Mouse (Mus musculus) stomach, embryonic 14.5 days (tissue): ENCODE results near the gene Hoxc4. TPM values are rescaled to one million over a fixed set of nuclear protein-coding genes. Genes with fewer than 3 reads are reported as not detected.

Source experiments
- ATAC-seq: fragments of 200-750 bp; cut with Nextera tagmentation; 2 replicates; pipeline ENCODE4 v1.8.0; 2017; ENCODE audit warnings: low read depth, moderate TSS enrichment; ENCODE audit not compliant: insufficient number of reproducible peaks, insufficient read depth, low FRiP score
- H3K27ac ChIP-seq: fragments of 300-500 bp; sonication (generic); 2 replicates; pipeline ENCODE4 v1.5.1; 2014; ENCODE audit warnings: mild to moderate bottlenecking, low read length, moderate library complexity, mixed read lengths
- H3K27me3 ChIP-seq: fragments of 300-500 bp; sonication (generic); 2 replicates; pipeline ENCODE4 v1.6.1; 2014; ENCODE audit warnings: low read length, control low read depth, mixed read lengths; ENCODE audit not compliant: control insufficient read depth, insufficient read depth
- H3K36me3 ChIP-seq: fragments of 300-500 bp; sonication (generic); 2 replicates; pipeline ENCODE4 v1.6.1; 2014; ENCODE audit warnings: mild to moderate bottlenecking, control low read depth, low read length, moderate library complexity, mixed read lengths; ENCODE audit not compliant: control insufficient read depth, insufficient read depth
- H3K4me1 ChIP-seq: fragments of 300-500 bp; sonication (generic); 2 replicates; pipeline ENCODE4 v1.6.1; 2014; ENCODE audit warnings: low read length, control low read depth, mixed read lengths; ENCODE audit not compliant: control insufficient read depth, insufficient read depth
- H3K4me2 ChIP-seq: fragments of 300-500 bp; sonication (generic); replicated peaks from 2 replicates; pipeline ENCODE4 v1.6.1; 2014; ENCODE audit warnings: low read depth, low read length, control low read depth
- H3K4me3 ChIP-seq: fragments of 300-500 bp; sonication (generic); 2 replicates; pipeline ENCODE4 v1.5.1; 2014; ENCODE audit warnings: low read depth, low read length, control low read depth
- H3K9ac ChIP-seq: fragments of 300-500 bp; sonication (generic); replicated peaks from 2 replicates; pipeline ENCODE4 v1.6.1; 2014; ENCODE audit warnings: low read depth, mild to moderate bottlenecking, control low read depth, low read length, moderate library complexity, mixed read lengths
- H3K9me3 ChIP-seq: fragments of 300-500 bp; sonication (generic); 2 replicates; pipeline ENCODE4 v1.6.1; 2016; ENCODE audit warnings: low read depth, low read length, control low read depth; ENCODE audit not compliant: control insufficient read depth
- WGBS: fragments of 180-500 bp; shearing (Covaris S2); extraction: QIAGEN DNeasy Blood & Tissue Kit; methylation state at CpG from one replicate; pipeline ENCODE4 v1.1.7; 2014; 5-methylcytosine and 5-hydroxymethylcytosine counted together
- polyA plus RNA-seq: library from polyadenylated mRNA; unstranded; fragments of >200 nt; fragmentation: Nextera tagmentation; extraction: Ambion mirVana; gene quantifications from 2 replicates; pipeline ENCODE4 v1.2.1, GENCODE M21; 2014

Gene Hoxc4
- polyA plus RNA-seq, 1 experiment from 2014 or later, result 23.4 TPM

DNA sequence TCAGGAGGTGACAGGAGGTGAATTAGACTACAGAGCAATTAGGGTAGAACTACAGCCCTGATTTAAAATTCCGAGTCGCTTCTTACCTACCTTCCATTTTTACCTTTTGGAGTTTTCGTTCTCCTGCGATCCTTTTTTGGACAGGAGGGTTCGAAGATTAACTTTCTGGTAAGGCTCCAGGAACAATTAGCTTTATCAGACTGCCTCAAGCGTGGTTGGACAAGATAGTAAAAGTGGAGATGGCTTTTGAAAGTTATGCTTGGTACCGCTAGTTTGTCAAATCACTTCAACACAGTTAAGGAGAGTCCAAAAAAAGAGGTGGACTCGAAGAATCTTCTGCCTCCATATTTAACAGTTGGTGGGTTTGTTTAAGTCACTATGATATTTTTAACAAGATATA, 2.8 kb downstream of the Hoxc4 start:
- Histone ChIP-seq H3K27ac (no peak overlapping the region), H3K4me1 (peaks cover 6% of the 10 kb centered on the region; the same call in 1 of the 2 replicates), H3K4me3 (no peak overlapping the region), H3K27me3 (peaks cover 4% of the 10 kb centered on the region; the same call in 1 of the 2 replicates), H3K36me3 (no peaks in the 10 kb centered on the region), H3K4me2 (peak overlapping the region; percentile 13), H3K9me3 (no peaks in the 10 kb centered on the region), H3K9ac (no peak overlapping the region)
- 16% methylated on average over 8 of the region's 8 CpGs for WGBS
- no peak for ATAC-seq

DNA sequence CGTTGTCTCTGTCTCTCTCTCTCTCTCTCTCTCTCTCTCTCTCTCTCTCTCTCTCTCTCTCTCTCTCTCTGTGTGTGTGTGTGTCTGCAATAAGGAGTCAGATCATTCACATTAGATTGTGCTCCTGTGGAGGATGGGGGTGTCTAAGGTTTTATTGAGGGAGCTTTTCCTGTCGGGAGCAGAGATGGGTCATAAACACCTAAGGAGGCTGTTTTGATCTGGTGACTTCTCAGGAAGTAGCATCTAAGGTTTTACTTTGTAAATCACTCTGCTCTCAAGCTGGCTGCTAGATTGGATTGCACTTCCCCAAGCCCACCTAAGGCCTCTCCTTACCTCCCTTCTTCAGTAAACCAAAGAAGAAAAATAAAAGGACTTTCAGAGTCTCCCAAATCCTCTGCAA, 5.4 kb downstream of the Hoxc4 start:
- Histone ChIP-seq H3K4me2 (no peak overlapping the region), H3K36me3 (no peaks in the 10 kb centered on the region), H3K4me1 (no peaks in the 10 kb centered on the region), H3K27me3 (no peaks in the 10 kb centered on the region; the same call in 1 of the 2 replicates), H3K27ac (no peak overlapping the region), H3K9me3 (no peaks in the 10 kb centered on the region), H3K9ac (no peak overlapping the region), H3K4me3 (no peak overlapping the region)
- no peak for ATAC-seq
- WGBS, result 11% methylated on average over 2 of the region's 2 CpGs

GRCm38 (mm10) chr15:103027266-103028235, 8.8 kb downstream of the Hoxc4 start:
- Histone ChIP-seq H3K9me3 (no peaks in the 10 kb centered on the region), H3K9ac (peak overlapping the region; percentile 18; the same call in 1 of the 2 replicates), H3K4me1 (0 out of 2 replicates have a peak, but pooled peaks cover 4% of the 10 kb centered on the region), H3K4me2 (peak overlapping the region; percentile 34), H3K27ac (no peak overlapping the region), H3K27me3 (no peaks in the 10 kb centered on the region), H3K4me3 (peak overlapping the region; percentile 16; the same call in 1 of the 2 replicates), H3K36me3 (no peaks in the 10 kb centered on the region)
- ATAC-seq, result no peak
- 17% methylated on average over 43 of the region's 43 CpGs for WGBS

- no peak overlapping the region for H3K9ac ChIP-seq
- WGBS, result 47% methylated on average over 9 of the region's 9 CpGs
These were observed 10.3 kb downstream of the Hoxc4 start for GRCm38 (mm10) chr15:103028916-103029512.

GRCm38 (mm10) chr15:103030142-103030541, 11.4 kb downstream of the Hoxc4 start:
- no peaks in the 10 kb centered on the region for H3K9me3 ChIP-seq
- H3K9ac ChIP-seq, result no peak overlapping the region; the same call in 1 of the 2 replicates
- no peaks in the 10 kb centered on the region for H3K27me3 ChIP-seq
- peaks cover 16% of the 10 kb centered on the region; the same call in 1 of the 2 replicates for H3K4me1 ChIP-seq
- H3K36me3 ChIP-seq, result no peaks in the 10 kb centered on the region
- WGBS, result 23% methylated on average over 8 of the region's 8 CpGs
- no peak overlapping the region for H3K27ac ChIP-seq
- no peak for ATAC-seq
- no peak overlapping the region for H3K4me3 ChIP-seq
- no peak overlapping the region for H3K4me2 ChIP-seq

More at GRCm38 (mm10) chr15:103028916-103029512, 10.3 kb downstream of the Hoxc4 start:
- Histone ChIP-seq H3K27ac (no peak overlapping the region), H3K36me3 (no peaks in the 10 kb centered on the region), H3K4me2 (no peak overlapping the region), H3K9me3 (no peaks in the 10 kb centered on the region), H3K4me3 (no peak overlapping the region), H3K27me3 (no peaks in the 10 kb centered on the region), H3K4me1 (peaks cover 13% of the 10 kb centered on the region; the same call in 1 of the 2 replicates)
- ATAC-seq, result no peak

DNA sequence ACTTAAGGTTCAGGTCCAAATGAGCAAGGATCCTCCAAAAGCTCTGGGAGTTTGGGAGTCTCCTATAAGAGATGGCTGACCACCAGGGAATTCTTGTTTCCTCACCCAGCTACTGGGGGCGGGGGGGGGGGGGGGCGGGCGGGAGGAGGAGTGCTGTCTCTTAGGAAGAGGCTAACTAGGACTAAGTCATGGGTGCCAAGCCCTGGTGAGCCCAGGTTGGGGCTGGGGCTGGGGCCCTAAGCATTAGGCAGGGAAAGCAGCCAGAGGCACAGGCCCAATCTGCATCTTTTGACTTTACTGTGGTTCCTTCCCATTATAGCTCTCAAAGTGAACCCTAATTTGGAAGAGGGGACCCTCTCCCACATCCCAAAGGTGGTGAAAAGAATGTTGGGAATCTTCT, 13.4 kb downstream of the Hoxc4 start:
- no peaks in the 10 kb centered on the region for H3K27me3 ChIP-seq
- H3K36me3 ChIP-seq, result no peaks in the 10 kb centered on the region
- ATAC-seq, result no peak
- WGBS, result 20% methylated on average over 1 of the region's 3 CpGs
- no peaks in the 10 kb centered on the region for H3K9me3 ChIP-seq
- H3K4me1 ChIP-seq, result peaks cover 21% of the 10 kb centered on the region; the same call in 1 of the 2 replicates
- 0 out of 2 replicates have a peak overlapping the region, but pooled peaks have one; percentile 3 for H3K4me3 ChIP-seq
- peak overlapping the region; percentile 32 for H3K4me2 ChIP-seq
- no peak overlapping the region for H3K9ac ChIP-seq
- no peak overlapping the region for H3K27ac ChIP-seq

DNA sequence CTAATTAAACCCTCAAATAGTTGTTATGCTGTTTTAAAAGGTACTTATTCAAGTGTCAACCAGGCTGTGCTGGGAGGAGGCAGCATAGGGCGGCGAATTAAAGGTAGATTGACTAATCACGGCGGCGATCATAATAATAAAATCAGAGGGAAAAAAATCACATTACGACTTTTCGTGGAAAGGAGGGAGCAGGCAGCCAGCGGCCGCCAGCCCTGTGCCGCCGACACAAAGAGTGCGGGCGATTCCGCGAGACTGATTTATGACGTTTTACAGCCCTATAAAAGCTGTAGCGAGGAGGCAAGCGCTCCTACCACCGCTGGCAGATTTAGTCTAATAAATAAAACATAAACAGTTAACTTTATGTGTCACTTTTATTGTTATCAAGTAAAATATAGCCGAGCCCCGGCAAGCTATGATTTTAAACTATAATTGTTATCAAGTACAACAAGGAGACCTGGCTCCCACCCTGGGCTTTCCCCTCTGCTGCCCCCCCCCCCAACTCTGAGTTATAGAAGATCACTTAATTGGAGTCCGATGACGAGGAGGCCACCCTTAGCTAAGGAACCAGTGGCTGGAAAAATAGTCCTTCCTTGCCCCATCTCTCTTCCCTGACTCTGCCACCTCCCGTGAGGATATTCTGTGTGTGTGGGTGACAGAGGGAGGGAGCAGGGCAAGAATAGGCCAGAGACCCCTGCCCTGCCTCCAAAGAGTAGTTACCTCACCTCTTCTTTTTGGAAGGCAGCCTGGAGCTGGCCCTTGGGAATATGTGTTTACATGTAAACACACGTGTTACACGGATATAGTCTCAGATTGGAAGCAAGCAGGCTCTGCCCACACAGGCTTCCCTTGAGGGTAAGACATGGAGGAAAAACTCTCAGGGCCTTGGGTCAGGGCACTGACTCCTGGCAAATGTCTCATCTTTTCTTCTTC, 14.2 kb downstream of the Hoxc4 start:
- Histone ChIP-seq H3K36me3 (no peaks in the 10 kb centered on the region), H3K9ac (0 out of 2 replicates have a peak overlapping the region, but pooled peaks have one; percentile 18), H3K4me1 (peaks cover 21% of the 10 kb centered on the region; the same call in 1 of the 2 replicates), H3K27me3 (no peaks in the 10 kb centered on the region), H3K4me3 (0 out of 2 replicates have a peak overlapping the region, but pooled peaks have one; percentile 3), H3K27ac (peak overlapping the region; percentile 58; the same call in 1 of the 2 replicates), H3K4me2 (peak overlapping the region; percentile 32), H3K9me3 (no peaks in the 10 kb centered on the region)
- ATAC-seq, result no peak
- 5% methylated on average over 26 of the region's 26 CpGs for WGBS
